Mouse (Mus musculus) embryonic facial prominence, embryonic 14.5 days (tissue): ENCODE data around the gene Ccdc22. TPM values are rescaled to one million over a fixed set of nuclear protein-coding genes. Genes with fewer than 3 reads are reported as not detected.

Experiments
- ATAC-seq: fragments of 200-750 bp; cut with Nextera tagmentation; 2 replicates; pipeline ENCODE4 v1.8.0; 2017; ENCODE audit warnings: low read depth, moderate number of reproducible peaks, moderate TSS enrichment
- DNase-seq: peaks from one replicate; pipeline ENCODE4 v3.0.0-alpha.2; 2015; ENCODE audit warnings: low spot score
- H3K27ac ChIP-seq: fragments of 300-500 bp; sonication (generic); replicated peaks from 2 replicates; pipeline ENCODE4 v1.5.1; 2014; ENCODE audit warnings: low read depth, mild to moderate bottlenecking, low read length, moderate library complexity
- H3K27me3 ChIP-seq: fragments of 300-500 bp; sonication (generic); replicated peaks from 2 replicates; pipeline ENCODE4 v1.6.1; 2014; ENCODE audit warnings: low read length; ENCODE audit not compliant: control insufficient read depth, insufficient read depth
- H3K36me3 ChIP-seq: fragments of 300-500 bp; sonication (generic); 2 replicates; pipeline ENCODE4 v1.6.1; 2014; ENCODE audit warnings: low read length, mixed read lengths; ENCODE audit not compliant: control insufficient read depth, insufficient read depth
- H3K4me1 ChIP-seq: fragments of 300-500 bp; sonication (generic); 2 replicates; pipeline ENCODE4 v1.6.1; 2014; ENCODE audit warnings: antibody characterized with exemption, low read length; ENCODE audit not compliant: control insufficient read depth, insufficient read depth
- H3K4me2 ChIP-seq: fragments of 300-500 bp; sonication (generic); 2 replicates; pipeline ENCODE4 v1.6.1; 2014; ENCODE audit warnings: low read depth, mild to moderate bottlenecking, low read length, moderate library complexity, mixed read lengths
- H3K4me3 ChIP-seq: fragments of 300-500 bp; sonication (generic); 2 replicates; pipeline ENCODE4 v1.5.1; 2014; ENCODE audit warnings: low read depth, mild to moderate bottlenecking, low read length
- H3K9ac ChIP-seq: fragments of 300-500 bp; sonication (generic); 2 replicates; pipeline ENCODE4 v1.6.1; 2014; ENCODE audit warnings: low read depth, mild to moderate bottlenecking, low read length, moderate library complexity, mixed read lengths
- H3K9me3 ChIP-seq: fragments of 300-500 bp; sonication (generic); 2 replicates; pipeline ENCODE4 v1.6.1; 2016; ENCODE audit warnings: low read length; ENCODE audit not compliant: control insufficient read depth
- WGBS: fragments of 180-500 bp; shearing (Covaris S2); extraction: QIAGEN DNeasy Blood & Tissue Kit; methylation state at CpG from one replicate; pipeline ENCODE4 v1.1.7; 2014; 5-methylcytosine and 5-hydroxymethylcytosine counted together
- polyA plus RNA-seq: library from polyadenylated mRNA; unstranded; fragments of >200 nt; fragmentation: Nextera tagmentation; extraction: Ambion mirVana; gene quantifications from 2 replicates; pipeline ENCODE4 v1.2.1, GENCODE M21; 2014

Ccdc22 gene
- polyA plus RNA-seq: 22.6 and 27.2 TPM in 2 replicates

DNA sequence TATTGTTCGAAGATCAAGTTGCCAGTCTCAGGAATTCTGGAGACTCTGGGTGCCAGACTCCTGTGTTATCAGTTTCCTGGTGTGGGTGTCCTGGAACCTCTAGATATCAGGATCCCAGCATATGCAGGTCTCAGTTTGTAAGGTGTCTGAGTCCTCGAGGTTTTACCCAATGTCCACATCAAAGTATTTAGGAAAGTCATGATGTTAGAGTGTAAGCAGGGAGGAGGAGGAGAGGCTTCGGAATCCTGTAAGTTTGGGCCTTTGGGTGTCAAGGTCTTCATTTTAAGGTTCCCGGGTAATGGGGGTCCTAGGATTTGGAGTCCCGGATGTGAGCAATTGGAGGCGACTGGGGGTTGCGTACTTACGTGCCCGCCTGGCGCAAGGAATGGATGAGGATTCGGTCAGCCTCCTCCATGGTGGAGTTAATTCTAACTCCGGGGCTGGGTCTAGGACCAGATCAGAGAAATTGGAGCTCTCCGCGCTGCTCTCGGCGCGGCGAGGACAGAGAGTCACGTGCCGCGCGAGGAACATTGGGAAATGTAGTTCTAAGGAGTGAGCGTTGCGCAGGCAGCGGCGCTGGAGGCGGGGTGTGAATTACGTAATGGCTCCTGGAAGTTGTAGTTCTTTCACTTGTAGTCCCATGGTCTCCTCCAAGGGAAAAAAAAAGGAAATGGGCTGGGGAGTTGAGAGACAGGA is at the start of gene Ccdc22:
Ccdc22 (minus strand) TSS at position 639 of the 696 bp plus-strand sequence.
- H3K9ac ChIP-seq: peak within 1 kb of the TSS; percentile 66
- peak within 1 kb of the TSS; percentile 56 for H3K4me2 ChIP-seq
- no peak within 1 kb of the TSS for H3K27ac ChIP-seq
- ATAC-seq (peak; percentile 97), DNase-seq (peak; percentile 94)
- no peaks in the 10 kb centered on the region for H3K36me3 ChIP-seq
- no peaks in the 10 kb centered on the region for H3K27me3 ChIP-seq
- no peaks in the 10 kb centered on the region for H3K4me1 ChIP-seq
- no peaks in the 10 kb centered on the region for H3K9me3 ChIP-seq
- 26% methylated on average over 27 of the region's 28 CpGs for WGBS
- H3K4me3 ChIP-seq: peak within 1 kb of the TSS; percentile 48

DNA sequence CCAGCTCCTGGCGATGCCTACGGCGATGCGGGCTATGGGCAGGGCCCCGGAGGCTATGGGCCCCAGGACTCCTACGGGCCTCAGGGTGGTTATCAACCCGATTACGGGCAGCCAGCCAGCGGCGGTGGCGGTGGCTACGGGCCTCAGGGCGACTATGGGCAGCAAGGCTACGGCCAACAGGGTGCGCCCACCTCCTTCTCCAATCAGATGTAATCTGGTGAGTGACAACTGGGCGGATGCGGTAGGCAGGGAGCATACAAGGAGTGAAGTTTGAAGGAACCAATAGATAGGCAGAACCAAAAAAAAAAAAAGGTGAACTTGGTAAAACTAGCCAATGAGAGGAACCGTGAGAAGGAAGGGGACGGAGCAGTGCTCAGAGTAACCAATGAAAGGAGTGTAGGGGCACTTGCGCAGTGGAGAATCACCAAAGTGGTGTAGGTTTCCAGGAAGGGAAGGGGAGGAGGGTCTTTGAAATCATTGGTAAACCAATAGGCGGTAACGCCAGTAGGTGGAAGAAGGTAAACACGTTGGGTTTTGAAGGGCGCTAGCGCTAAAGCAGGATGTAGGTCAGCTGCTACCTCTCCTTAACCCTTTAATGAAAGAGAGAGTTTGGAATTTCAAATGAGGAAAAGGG is 43.5 kb upstream of the Ccdc22 start:
- 15% methylated on average over 25 of the region's 25 CpGs for WGBS
- Histone ChIP-seq H3K9me3 (no peaks in the 10 kb centered on the region), H3K9ac (peak overlapping the region; percentile 68), H3K27me3 (no peaks in the 10 kb centered on the region), H3K4me1 (no peaks in the 10 kb centered on the region), H3K36me3 (no peaks in the 10 kb centered on the region), H3K27ac (peak overlapping the region; percentile 78), H3K4me3 (peak overlapping the region; percentile 50), H3K4me2 (peak overlapping the region; percentile 63)
- DNase-seq (peak; percentile 97), ATAC-seq (peak; percentile 98)

DNA sequence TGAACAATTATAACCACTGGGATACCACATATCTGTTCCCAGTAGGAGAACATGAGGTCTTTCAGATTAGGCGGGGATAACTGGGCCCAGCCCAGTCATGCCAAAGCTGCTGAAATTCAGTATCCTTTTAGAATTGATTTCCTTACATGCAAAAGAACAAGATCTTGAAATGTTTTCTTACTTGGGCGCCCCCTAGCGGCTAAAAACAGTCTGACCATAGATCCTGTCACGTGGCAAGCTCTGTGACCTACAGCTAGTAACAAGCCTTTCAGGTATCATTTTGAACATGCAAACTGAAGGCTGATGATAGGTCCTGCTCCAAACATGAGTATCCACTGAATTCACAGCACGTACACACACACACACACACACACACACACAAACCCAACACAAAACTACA is 40.0 kb upstream of the Ccdc22 start:
- Histone ChIP-seq H3K36me3 (no peaks in the 10 kb centered on the region), H3K9me3 (no peaks in the 10 kb centered on the region), H3K9ac (no peak overlapping the region), H3K4me1 (no peaks in the 10 kb centered on the region), H3K4me3 (no peak overlapping the region), H3K27ac (no peak overlapping the region), H3K27me3 (no peaks in the 10 kb centered on the region), H3K4me2 (no peak overlapping the region)
- ATAC-seq: no peak
- 22% methylated on average over 5 of the region's 5 CpGs for WGBS
- peak; percentile 64 for DNase-seq

DNA sequence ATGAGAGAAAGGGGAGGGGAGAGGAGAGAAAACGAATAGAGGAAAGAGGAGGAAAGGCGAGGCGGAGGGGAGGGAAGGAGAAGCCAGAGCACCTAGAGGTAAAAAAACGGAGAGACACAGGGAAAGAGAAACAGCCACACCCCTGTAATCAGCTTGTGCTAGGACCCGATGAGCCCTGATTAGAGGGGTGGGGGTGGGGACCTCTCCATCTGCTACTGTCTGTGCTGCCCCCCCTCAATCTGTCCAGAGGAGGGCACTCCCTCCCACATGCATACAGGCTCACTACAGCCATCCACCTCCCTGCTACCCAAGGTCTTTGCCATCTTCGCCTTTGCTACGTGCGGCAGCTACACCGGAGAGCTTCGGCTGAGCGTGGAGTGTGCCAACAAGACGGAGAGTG is 35.5 kb upstream of the Ccdc22 start:
- WGBS: 32% methylated on average over 12 of the region's 12 CpGs
- Histone ChIP-seq H3K9me3 (no peaks in the 10 kb centered on the region), H3K4me3 (no peak overlapping the region), H3K36me3 (no peaks in the 10 kb centered on the region), H3K4me1 (no peaks in the 10 kb centered on the region), H3K9ac (no peak overlapping the region), H3K4me2 (no peak overlapping the region), H3K27me3 (0 out of 2 replicates have a peak, but pooled peaks cover 3% of the 10 kb centered on the region), H3K27ac (no peak overlapping the region)
- no peak for DNase-seq
- ATAC-seq: no peak

DNA sequence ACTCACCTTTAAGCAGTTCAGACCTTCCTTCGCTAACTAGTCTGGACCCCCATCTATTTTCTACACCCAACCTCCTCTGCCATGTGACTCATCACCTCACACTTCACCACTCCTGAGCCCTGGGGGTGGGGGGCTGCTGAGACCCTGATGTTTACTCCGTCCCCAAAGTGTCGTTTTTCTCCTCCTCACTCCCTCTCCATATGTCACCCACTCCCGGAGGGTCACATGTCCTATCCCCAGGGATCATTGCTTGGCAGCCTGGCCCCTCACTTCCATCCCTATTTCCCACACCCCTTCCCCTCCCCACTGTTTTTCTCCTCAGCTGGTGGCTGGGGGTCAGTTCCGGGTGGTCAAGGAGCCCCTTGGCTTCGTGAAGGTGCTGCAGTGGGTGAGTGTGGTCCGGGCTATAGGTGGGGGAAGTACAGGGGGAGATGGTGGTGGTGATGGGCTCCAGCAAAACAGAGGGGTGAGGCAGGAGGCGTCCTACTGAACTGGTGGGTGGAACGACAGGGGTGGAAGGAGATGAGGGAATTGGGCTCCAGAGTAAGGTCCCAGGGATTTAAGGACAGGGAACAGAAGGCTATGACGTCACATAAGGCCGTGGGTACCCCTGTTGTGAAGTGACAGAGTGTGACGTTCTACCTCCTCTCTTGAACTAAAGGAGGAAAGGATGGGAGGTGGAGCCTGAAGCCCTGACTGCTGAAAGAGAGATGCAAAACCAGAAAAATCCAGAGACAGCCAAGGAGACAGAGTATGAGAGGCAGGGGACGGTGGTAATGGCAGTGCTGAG is 34.4 kb upstream of the Ccdc22 start:
- H3K9me3 ChIP-seq: no peaks in the 10 kb centered on the region
- no peak for DNase-seq
- H3K4me3 ChIP-seq: no peak overlapping the region
- H3K27me3 ChIP-seq: 0 out of 2 replicates have a peak, but pooled peaks cover 3% of the 10 kb centered on the region
- no peaks in the 10 kb centered on the region for H3K36me3 ChIP-seq
- no peak; the same call in 1 of the 2 replicates for ATAC-seq
- H3K27ac ChIP-seq: no peak overlapping the region
- H3K4me2 ChIP-seq: no peak overlapping the region; the same call in 1 of the 2 replicates
- 29% methylated on average over 13 of the region's 13 CpGs for WGBS
- no peak overlapping the region for H3K9ac ChIP-seq
- no peaks in the 10 kb centered on the region for H3K4me1 ChIP-seq

DNA sequence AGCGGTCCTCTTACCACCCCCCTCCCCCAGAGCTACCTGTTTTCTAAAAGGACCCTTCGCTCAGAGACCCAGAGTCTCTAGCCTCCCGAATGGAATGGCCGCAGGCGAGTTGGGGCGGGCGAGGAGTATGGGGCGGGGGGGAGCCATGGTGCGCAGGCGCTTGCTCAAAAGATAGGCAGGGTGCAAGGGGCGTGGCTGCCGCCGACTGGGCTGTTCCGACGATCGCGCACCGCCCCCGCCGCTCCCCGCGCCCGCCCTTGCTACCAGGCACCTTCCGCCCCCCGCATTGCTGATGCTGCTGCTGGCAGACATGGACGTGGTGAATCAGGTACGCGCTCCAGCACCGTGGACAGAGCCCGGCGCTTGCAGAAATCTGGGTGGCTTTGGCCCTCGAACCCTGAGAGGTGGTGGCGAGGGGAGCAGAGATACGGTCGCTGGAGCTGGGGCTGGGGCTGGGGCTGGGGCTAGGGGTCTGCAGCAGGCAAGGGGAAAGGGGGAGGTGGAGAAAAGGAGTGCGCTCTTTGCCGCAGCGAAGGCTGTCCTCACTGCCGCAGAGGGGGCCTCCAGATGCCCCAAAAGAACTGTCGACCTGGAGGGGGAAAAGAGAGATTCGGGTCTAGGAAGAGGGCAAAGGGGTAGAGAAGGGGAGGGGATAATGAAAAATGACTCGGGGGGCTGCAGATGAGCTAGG is 33.2 kb upstream of the Ccdc22 start, which contains the start of gene Syp:
Syp (plus strand) TSS at position 71 of the 691 bp plus-strand sequence.
- DNase-seq: peak; percentile 81
- 20% methylated on average over 18 of the region's 42 CpGs for WGBS
- Histone ChIP-seq H3K9ac (no peak within 1 kb of the TSS), H3K36me3 (no peaks in the 10 kb centered on the region), H3K4me2 (peak within 1 kb of the TSS; percentile 48), H3K27me3 (0 out of 2 replicates have a peak, but pooled peaks cover 3% of the 10 kb centered on the region), H3K4me1 (no peaks in the 10 kb centered on the region), H3K9me3 (no peaks in the 10 kb centered on the region), H3K4me3 (peak within 1 kb of the TSS; percentile 28), H3K27ac (no peak within 1 kb of the TSS)
- peak; percentile 89 for ATAC-seq

DNA sequence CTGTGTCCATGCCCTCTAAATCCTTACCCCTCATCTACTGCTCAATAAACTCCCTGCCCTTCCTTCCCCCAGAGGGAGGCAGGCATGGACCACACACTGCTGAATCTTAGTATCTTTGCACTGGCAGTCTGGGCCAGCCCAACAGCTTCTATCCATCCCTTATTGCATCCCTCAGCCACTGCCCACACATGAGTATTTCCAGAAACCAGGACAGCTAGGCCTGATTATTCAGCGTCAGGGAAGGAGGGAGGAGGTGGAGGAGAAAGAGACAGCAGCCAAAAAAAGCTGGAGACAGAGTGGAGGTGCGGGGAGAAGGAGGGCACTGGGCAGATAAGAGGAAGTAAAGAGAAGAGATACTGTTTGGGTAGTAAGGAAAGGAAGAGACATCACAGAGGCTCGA is 29.8 kb upstream of the Ccdc22 start:
- Histone ChIP-seq H3K4me2 (no peak overlapping the region), H3K4me3 (no peak overlapping the region), H3K4me1 (no peaks in the 10 kb centered on the region), H3K9ac (no peak overlapping the region), H3K36me3 (no peaks in the 10 kb centered on the region), H3K9me3 (no peaks in the 10 kb centered on the region), H3K27ac (no peak overlapping the region), H3K27me3 (0 out of 2 replicates have a peak, but pooled peaks cover 3% of the 10 kb centered on the region)
- DNase-seq: no peak
- ATAC-seq: no peak
- WGBS: 62% methylated on average over 3 of the region's 3 CpGs

DNA sequence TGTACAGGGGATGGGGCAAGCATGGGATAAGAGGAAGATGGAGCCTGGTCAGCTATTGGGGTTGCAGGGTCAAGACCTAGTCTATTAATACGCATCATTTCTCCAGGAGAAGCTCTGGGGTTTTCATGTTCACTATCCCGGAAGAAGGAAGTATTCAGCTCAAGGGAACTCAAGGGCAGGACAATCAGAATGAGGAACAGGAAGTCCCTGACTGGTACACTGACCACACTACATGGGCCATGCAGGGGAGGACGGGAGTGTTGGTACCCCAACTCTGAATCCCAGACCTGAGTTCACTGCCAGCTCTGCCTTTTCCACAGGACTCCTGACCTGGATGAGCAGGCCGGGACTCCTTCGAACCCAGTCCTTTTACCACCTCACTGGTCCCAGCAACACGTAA is 27.2 kb upstream of the Ccdc22 start:
- Histone ChIP-seq H3K27ac (no peak overlapping the region), H3K27me3 (no peaks in the 10 kb centered on the region), H3K9me3 (no peaks in the 10 kb centered on the region), H3K4me1 (no peaks in the 10 kb centered on the region), H3K4me2 (no peak overlapping the region), H3K9ac (no peak overlapping the region), H3K36me3 (no peaks in the 10 kb centered on the region), H3K4me3 (no peak overlapping the region)
- WGBS: 95% methylated on average over 4 of the region's 6 CpGs
- DNase-seq (no peak), ATAC-seq (no peak)
